Mouse (Mus musculus) testis, adult 2 months (tissue): Measurements from ENCODE around the gene Csl.

ENCODE experiments used
- CTCF ChIP-seq: fragments of 200-500 bp; IDR thresholded peaks from 2 replicates; pipeline ENCODE4 v1.5.1; 2012; ENCODE audit warnings: low read depth, mild to moderate bottlenecking, inconsistent platforms, low read length, moderate library complexity; ENCODE audit not compliant: control insufficient read depth, insufficient read depth, insufficient replicate concordance
- POLR2A ChIP-seq: fragments of 200-500 bp; IDR thresholded peaks from 2 replicates; pipeline ENCODE4 v1.6.1; 2012; ENCODE audit warnings: low read depth, mild to moderate bottlenecking, inconsistent platforms, low read length, moderate library complexity; ENCODE audit not compliant: control insufficient read depth

DNA sequence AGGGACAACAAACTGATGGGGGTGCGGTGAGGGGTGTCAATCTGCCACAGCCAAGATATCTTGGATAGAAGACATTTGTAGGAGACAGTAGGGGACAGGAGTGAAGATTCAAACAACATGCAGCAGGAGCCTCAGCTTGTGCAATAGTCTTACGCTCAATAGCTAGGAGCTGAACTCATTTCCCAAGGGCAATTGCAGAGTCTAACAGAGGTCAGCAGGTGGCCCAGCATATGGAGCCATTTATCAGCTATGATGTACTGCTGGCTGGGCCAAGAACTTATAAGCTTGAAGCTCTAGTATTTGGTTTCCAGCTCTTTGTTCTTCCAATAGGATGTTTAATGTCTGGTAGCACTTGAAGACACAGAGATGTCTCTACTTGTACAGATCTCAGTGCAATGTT, 9.3 kb downstream of the Csl start:
- TF ChIP-seq CTCF = no peak
- no peak for TF ChIP-seq POLR2A
